Mouse (Mus musculus) liver, embryonic 16.5 days (tissue): Measurements from ENCODE around the gene Dbt. TPM values are rescaled to one million over a fixed set of nuclear protein-coding genes. Genes with fewer than 3 reads are reported as not detected.

Experiments
- ATAC-seq: fragments of 200-750 bp; cut with Nextera tagmentation; 2 replicates; pipeline ENCODE4 v1.8.0; 2017; ENCODE audit warnings: low read depth, mild to moderate bottlenecking, moderate number of reproducible peaks, moderate library complexity
- H3K27ac ChIP-seq: fragments of 300-500 bp; sonication (generic); 2 replicates; pipeline ENCODE4 v1.5.1; 2014; ENCODE audit warnings: mild to moderate bottlenecking, low read length
- H3K27me3 ChIP-seq: fragments of 300-500 bp; sonication (generic); 2 replicates; pipeline ENCODE4 v1.6.1; 2014; ENCODE audit warnings: low read depth, low read length, mixed read lengths; ENCODE audit not compliant: control insufficient read depth, insufficient read depth
- H3K36me3 ChIP-seq: fragments of 300-500 bp; sonication (generic); 2 replicates; pipeline ENCODE4 v1.6.1; 2014; ENCODE audit warnings: mild to moderate bottlenecking; ENCODE audit not compliant: control insufficient read depth, insufficient read depth
- H3K4me1 ChIP-seq: fragments of 300-500 bp; sonication (generic); 2 replicates; pipeline ENCODE4 v1.6.1; 2014; ENCODE audit warnings: low read depth, low read length, mixed read lengths; ENCODE audit not compliant: control insufficient read depth
- H3K4me2 ChIP-seq: fragments of 300-500 bp; sonication (generic); 2 replicates; pipeline ENCODE4 v1.6.1; 2014; ENCODE audit warnings: low read depth, low read length, mixed read lengths
- H3K4me3 ChIP-seq: fragments of 300-500 bp; sonication (generic); 2 replicates; pipeline ENCODE4 v1.5.1; 2014; ENCODE audit warnings: low read depth, mild to moderate bottlenecking, low read length
- H3K9ac ChIP-seq: fragments of 300-500 bp; sonication (generic); 2 replicates; pipeline ENCODE4 v1.6.1; 2014; ENCODE audit warnings: low read depth, low read length
- H3K9me3 ChIP-seq: fragments of 300-500 bp; sonication (generic); replicated peaks from 2 replicates; pipeline ENCODE4 v1.6.1; 2016; ENCODE audit warnings: low read length; ENCODE audit not compliant: control insufficient read depth
- WGBS: fragments of 180-500 bp; shearing (Covaris S2); extraction: QIAGEN DNeasy Blood & Tissue Kit; methylation state at CpG from one replicate; pipeline ENCODE4 v1.1.7; 2014; ENCODE audit not compliant: insufficient replicate concordance; 5-methylcytosine and 5-hydroxymethylcytosine counted together
- polyA plus RNA-seq: library from polyadenylated mRNA; unstranded; fragments of >200 nt; fragmentation: Nextera tagmentation; extraction: Ambion mirVana; gene quantifications from 2 replicates; pipeline ENCODE4 v1.2.1, GENCODE M21; 2015

Dbt gene
- polyA plus RNA-seq, 1 experiment from 2014 or later: 19.4 TPM

DNA sequence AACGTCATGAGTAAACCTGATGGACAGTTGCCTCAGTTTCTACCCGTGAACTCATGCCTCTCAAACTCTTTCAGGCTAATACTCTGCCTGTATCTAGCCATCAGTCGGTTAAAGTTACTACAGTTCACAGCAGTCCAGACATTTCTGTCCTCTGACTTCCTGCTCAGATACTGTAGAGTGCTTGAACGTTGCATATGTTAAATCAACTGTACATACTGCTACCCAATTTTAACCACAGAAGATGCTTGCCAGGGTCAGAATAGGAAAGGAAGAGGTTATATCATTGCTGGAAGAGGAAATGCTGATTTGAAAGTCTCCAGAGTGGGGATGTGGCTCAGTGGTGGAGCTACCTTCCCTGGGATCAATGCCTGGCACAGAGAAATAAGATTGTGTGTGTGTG is 29.6 kb upstream of the Dbt start:
- Histone ChIP-seq H3K4me1 (no peaks in the 10 kb centered on the region), H3K27me3 (no peaks in the 10 kb centered on the region), H3K4me3 (no peak overlapping the region), H3K36me3 (no peaks in the 10 kb centered on the region; the same call in 1 of the 2 replicates), H3K4me2 (no peak overlapping the region), H3K27ac (no peak overlapping the region), H3K9ac (no peak overlapping the region), H3K9me3 (no peaks in the 10 kb centered on the region)
- WGBS: 27% methylated on average over 4 of the region's 4 CpGs
- ATAC-seq: no peak

DNA sequence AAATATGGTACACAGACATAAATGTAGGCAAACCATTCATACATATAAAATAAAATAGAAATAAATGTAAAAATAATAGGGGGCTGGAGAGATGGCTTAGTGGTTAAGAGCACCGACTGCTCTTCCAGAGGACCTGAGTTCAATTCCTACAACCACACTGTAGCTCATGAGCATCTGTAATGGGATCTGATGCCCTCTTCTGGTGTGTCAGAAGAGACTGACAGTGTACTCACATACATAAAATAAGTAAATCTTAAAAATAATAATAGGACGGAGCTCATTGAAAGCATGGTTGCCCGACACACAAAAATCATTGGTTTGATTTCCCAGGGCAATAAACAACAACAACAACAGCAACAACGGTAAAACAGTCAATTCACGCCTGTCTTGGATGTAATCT is 21.9 kb upstream of the Dbt start:
- H3K27me3 ChIP-seq: no peaks in the 10 kb centered on the region
- H3K36me3 ChIP-seq: peaks cover 16% of the 10 kb centered on the region
- no peaks in the 10 kb centered on the region for H3K4me1 ChIP-seq
- 80% methylated on average over 5 of the region's 5 CpGs for WGBS
- no peak for ATAC-seq
- no peak overlapping the region for H3K4me2 ChIP-seq
- no peak overlapping the region for H3K27ac ChIP-seq
- no peak overlapping the region for H3K4me3 ChIP-seq
- H3K9ac ChIP-seq: no peak overlapping the region
- H3K9me3 ChIP-seq: no peaks in the 10 kb centered on the region

DNA sequence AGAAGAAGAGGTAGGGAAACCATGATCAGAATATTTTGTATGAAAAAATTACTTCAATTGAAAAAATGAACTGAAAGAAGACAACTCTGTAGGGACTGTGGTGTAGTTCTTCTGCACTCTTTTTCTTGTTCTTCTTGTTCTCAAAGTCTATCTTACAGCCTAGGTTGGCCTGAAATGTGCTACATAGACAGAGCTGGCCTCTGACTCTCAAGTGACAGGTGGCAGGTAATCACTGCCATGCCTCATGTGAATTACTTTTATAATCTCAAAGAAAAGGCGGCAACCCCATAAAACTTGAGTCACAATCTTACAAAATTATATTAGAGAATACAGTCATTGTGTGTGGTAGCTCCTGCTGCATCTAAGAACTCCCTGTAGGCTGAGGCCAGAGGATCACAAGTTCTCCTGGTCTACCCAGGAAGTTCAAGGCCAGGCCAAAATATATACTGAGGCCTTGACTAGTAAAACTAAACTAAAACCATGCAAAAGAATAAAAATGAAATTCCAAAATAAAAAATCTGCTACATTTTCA is 20.9 kb upstream of the Dbt start:
- 82% methylated on average over 1 of the region's 1 CpGs for WGBS
- no peak for ATAC-seq
- no peak overlapping the region for H3K4me2 ChIP-seq
- no peaks in the 10 kb centered on the region for H3K9me3 ChIP-seq
- peaks cover 16% of the 10 kb centered on the region for H3K36me3 ChIP-seq
- H3K27me3 ChIP-seq: no peaks in the 10 kb centered on the region
- no peak overlapping the region for H3K9ac ChIP-seq
- no peaks in the 10 kb centered on the region for H3K4me1 ChIP-seq
- H3K27ac ChIP-seq: no peak overlapping the region
- no peak overlapping the region for H3K4me3 ChIP-seq

DNA sequence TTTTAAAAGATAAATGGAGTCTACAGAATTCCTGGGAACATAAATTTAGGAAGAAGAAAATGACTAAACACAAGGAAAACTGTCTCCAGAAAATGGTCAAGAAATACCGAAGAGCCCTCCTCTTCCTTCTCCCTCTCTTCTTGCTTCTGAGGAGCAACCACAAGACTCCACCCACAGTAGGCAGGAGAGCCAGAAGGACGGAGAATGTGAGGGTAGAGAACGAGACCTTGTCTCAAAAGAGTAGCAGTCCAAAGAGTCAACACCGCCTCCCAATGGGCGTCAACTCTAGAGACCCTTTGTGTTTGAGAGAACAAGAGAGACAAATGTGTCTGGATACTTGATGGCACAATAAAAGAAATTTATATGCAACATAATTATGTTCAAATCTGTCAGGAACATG is 19.2 kb upstream of the Dbt start:
- no peak overlapping the region for H3K27ac ChIP-seq
- H3K9me3 ChIP-seq: no peaks in the 10 kb centered on the region
- H3K4me1 ChIP-seq: no peaks in the 10 kb centered on the region
- no peak overlapping the region for H3K4me2 ChIP-seq
- no peak overlapping the region for H3K4me3 ChIP-seq
- ATAC-seq: no peak
- 44% methylated on average over 5 of the region's 5 CpGs for WGBS
- H3K36me3 ChIP-seq: peaks cover 21% of the 10 kb centered on the region
- H3K9ac ChIP-seq: no peak overlapping the region
- no peaks in the 10 kb centered on the region for H3K27me3 ChIP-seq

DNA sequence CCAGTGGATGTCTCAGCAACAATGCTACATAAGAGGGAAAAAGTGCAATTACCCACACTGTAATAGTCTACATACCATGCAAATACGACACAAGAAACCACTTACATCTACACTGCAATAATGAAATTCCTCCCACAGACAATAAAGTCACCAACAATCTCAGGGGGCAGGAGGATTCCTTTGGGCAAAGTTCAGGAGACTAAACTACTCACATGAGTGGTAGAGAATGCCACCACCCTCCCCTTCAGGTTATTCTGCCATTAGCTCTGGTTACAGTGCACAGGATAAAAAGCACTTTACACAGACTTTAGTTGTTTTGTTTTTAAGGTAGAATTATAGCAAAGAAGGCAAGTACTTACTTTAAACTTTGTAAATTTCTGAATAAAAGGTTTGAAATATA is 17.2 kb upstream of the Dbt start:
- no peak overlapping the region for H3K4me3 ChIP-seq
- no peaks in the 10 kb centered on the region for H3K4me1 ChIP-seq
- H3K9me3 ChIP-seq: no peaks in the 10 kb centered on the region
- H3K4me2 ChIP-seq: no peak overlapping the region
- H3K27ac ChIP-seq: no peak overlapping the region
- H3K9ac ChIP-seq: no peak overlapping the region
- H3K36me3 ChIP-seq: peaks cover 32% of the 10 kb centered on the region
- 70% methylated on average over 1 of the region's 1 CpGs for WGBS
- no peak for ATAC-seq
- no peaks in the 10 kb centered on the region for H3K27me3 ChIP-seq

DNA sequence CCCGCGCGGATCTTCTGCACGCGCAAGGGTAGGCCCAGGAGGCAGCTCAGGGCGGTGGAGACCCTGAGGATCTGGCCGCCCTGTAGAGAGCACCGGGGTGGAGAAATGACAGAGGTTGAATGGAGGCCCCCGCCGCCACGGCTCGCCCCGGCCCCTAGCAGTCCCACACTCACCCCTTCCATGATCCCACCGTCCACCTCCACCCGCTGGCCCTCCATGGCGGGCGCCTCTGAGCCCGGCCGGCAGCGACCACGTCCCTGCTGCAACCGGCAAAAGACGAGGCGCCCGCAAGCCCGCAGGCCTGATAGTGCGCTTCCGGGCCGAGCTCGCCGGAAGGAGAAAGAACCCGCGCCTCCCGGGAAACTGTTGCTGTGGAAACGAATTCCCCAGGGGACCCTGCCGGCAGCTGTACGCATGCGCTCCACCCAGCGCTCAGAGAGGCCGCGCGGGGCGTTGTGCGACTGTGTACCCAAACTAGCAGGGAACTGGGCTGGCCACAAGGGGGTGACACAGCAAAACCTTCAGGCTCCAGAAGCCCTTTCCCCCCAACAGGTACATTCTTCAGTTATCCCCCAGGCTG is 5.0 kb upstream of the Dbt start, which contains the start of gene Rtca:
TSS of gene Rtca (minus strand) at position 437 of the 580 bp plus-strand sequence.
- WGBS: 0% methylated on average over 42 of the region's 44 CpGs
- peak within 1 kb of the TSS; percentile 41; the same call in 1 of the 2 replicates for H3K27ac ChIP-seq
- H3K4me2 ChIP-seq: peak within 1 kb of the TSS; percentile 89
- H3K4me3 ChIP-seq: peak within 1 kb of the TSS; percentile 76
- peaks cover 11% of the 10 kb centered on the region; the same call in 1 of the 2 replicates for H3K36me3 ChIP-seq
- H3K27me3 ChIP-seq: no peaks in the 10 kb centered on the region
- H3K4me1 ChIP-seq: peaks cover 18% of the 10 kb centered on the region
- no peaks in the 10 kb centered on the region for H3K9me3 ChIP-seq
- H3K9ac ChIP-seq: peak within 1 kb of the TSS; percentile 76
- peak; percentile 92 for ATAC-seq

DNA sequence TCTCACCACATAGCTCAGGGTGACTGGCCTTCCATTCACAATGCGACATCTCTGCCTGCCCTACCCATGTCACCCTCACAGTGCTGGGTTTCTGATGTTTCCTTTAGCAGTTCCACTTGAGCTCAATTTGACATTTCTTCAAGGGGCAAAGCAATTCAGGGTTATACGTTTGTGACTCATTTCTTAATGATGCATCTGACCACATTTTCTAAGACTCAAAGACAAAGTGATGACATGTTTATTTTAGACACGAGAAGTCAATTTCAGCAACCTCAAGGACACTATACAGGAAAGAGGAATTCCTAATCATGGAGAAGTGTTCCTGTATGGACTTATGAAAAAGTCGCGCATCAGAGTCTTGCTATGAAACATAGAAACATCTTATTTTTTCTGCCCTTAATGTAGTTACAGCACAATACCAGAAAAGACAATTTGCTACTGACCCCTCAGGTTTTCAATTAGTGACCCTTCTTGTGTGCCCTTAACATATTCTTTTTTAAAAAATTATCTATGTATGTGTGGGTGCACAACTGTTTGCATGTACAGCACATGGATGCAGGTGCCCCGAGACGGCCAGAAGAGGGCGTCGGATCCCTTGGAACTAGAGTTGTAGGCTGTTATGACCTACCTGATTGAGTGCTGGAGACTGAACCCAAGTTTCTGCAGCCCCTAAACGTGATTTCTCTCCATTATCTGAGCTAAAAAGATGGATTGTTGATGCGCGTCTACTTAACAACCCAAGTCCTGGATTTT is 543 bp upstream of the Dbt start:
- Histone ChIP-seq H3K4me3 (peak overlapping the region; percentile 61), H3K4me1 (peaks cover 12% of the 10 kb centered on the region), H3K9ac (no peak overlapping the region), H3K36me3 (no peaks in the 10 kb centered on the region), H3K9me3 (no peaks in the 10 kb centered on the region), H3K4me2 (peak overlapping the region; percentile 71), H3K27me3 (no peaks in the 10 kb centered on the region), H3K27ac (no peak overlapping the region)
- ATAC-seq: no peak
- WGBS: 39% methylated on average over 12 of the region's 12 CpGs

DNA sequence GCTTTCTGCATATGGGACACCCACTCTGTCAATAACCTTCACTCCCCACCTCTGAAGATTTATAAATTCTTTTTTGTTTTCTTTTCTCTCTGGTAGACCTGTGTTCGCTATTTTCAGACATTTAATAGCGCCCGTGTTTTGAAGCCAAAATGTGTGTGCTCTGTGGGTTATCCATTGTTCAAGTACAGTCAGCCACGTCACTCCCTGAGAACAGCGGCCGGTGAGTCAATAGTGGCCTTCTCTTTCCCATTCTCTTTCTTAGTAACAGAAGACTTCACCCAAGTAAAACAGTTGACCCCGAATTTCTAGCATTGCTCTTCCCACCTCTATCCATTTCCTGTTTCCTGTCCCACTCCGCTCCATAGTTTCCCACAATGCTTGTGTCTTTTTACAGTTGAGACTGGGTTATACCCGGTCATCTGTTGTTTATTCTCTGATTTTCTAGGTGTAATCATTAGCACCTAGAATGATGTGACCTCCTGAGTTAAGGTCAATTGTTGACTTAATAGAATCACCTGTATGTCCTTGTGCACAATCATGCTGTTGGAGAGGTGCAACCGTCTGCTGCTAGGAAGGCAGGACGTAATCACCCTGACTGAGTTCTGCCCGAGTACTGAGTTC is 7.4 kb downstream of the Dbt start:
- no peak overlapping the region for H3K4me3 ChIP-seq
- no peaks in the 10 kb centered on the region for H3K4me1 ChIP-seq
- H3K27me3 ChIP-seq: no peaks in the 10 kb centered on the region
- no peak overlapping the region for H3K4me2 ChIP-seq
- WGBS: 77% methylated on average over 12 of the region's 12 CpGs
- no peaks in the 10 kb centered on the region; the same call in 1 of the 2 replicates for H3K36me3 ChIP-seq
- no peak overlapping the region for H3K27ac ChIP-seq
- no peaks in the 10 kb centered on the region for H3K9me3 ChIP-seq
- ATAC-seq: no peak
- H3K9ac ChIP-seq: no peak overlapping the region

DNA sequence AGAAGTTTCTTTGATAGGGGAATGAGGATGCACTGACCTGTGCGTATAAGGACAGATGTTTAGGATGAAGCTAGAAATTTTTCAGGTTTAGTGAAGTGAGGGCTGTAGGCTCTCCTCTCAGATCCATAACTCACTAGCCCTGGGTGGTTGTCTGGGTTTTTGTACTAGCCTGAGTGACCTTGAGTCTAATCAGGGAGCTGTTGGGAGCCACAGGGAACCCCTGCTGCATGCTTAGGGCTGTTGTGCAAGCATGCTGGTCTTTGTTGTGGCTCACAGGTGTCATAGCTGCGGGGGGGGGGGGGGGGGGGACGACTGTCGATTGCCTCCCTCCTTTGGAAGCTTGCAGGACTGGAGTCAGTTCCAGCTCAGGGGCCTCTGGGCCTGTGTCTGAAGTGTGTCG is 16.9 kb downstream of the Dbt start:
- Histone ChIP-seq H3K36me3 (peaks cover 3% of the 10 kb centered on the region; the same call in 1 of the 2 replicates), H3K9me3 (no peaks in the 10 kb centered on the region), H3K27ac (no peak overlapping the region), H3K9ac (no peak overlapping the region), H3K4me3 (no peak overlapping the region), H3K4me2 (no peak overlapping the region), H3K27me3 (no peaks in the 10 kb centered on the region), H3K4me1 (no peaks in the 10 kb centered on the region; the same call in 1 of the 2 replicates)
- ATAC-seq: peak; percentile 35; the same call in 1 of the 2 replicates
- WGBS: 50% methylated on average over 4 of the region's 5 CpGs
